Mouse (Mus musculus): ENCODE results near the gene Nptx1.

Gene Nptx1

DNA sequence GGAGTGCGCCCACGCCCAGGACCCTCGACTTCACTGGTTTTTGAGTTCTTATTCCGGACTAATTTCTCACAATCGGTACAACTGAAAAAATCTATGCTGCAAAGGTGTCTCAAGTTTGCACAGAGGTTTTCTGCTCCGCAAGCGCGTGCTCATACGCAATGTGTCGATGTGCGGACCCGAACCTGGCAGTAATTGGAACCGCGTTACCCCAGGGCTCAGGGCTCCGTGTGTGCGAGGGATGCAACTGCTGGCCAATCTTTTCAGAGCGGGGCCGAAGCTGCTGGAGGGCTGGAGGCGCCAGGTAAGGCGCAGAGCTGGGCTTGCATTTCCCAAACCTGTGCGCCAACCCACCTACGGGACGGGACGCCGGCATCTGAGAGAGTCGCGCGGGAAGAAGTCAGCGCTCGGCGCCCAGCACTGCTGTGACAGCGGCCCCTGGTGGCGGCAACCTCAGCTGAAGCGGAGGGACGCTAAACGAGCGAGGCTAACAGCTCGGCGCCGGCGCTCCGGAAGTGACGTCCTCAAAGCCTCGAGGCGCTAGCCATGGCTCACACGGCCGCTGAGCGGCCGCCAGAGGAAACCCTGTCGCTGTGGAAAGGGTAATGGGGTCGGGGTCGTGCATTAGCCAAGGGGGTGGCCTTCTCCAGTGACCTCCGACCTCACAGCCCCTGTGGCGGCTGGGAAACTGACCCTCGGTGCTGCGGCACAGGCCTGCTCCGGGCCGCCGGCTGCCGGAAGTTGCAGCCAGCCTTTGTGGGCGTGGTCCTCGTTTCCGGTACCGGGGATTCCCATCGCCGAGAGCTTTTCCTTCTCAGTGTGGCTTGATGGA, 56.5 kb downstream of the Nptx1 start, which contains the start of gene Endov:
Gene Endov (plus strand): TSS at position 487 of the 829 bp plus-strand sequence.
- peak; percentile 99 for DNase-seq
